7 mouse cellular contexts compared by ENCODE assay signal in the genomic region with DNA sequence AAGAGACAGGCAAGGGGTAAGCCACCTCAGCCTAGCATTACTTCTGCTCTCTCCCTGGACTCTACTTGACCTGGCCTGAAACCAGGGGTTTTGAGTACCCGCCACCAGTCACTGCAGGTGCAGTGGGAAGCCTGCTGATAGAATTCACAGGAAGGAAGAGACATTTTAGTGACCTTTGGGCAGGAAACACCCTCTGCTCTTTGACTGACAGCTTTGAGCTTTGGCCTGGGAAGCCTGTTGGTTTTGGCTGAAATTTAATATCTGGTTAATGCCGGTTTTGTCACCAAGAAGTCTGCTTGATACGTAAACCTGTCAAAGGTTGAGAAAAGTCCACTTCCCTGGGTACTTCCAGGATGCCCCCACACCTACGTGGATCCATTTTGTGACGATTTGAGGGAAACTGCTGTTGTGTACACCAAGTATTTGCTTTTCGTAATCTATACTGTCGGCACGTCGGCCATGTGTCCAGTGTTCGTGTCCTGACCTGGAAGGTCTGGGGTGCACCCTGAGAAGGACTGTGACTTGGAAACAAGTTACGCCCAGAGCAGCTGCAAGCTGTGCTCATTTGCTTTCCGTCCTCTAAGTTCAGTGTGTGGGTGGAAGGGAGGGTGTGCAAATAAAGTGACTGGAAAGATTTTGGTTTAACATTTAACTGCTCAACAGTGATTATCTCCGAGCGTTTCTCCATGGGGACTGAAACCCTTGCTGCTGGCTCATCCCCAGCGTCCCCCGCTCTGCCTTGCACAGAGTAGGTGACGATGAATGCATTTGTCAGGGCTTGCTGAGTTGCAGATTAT.
DNase-seq lines count a peak whose midpoint lies in the region; ATAC-seq and TF ChIP-seq lines count a peak whose summit lies in the region.

No protein-coding gene starts in this region.

- ATAC-seq in heart, embryonic 14.5 days (ENCODE audit: insufficient number of reproducible peaks, insufficient read depth, low FRiP score, low read depth): peak; percentile 64
- no peak for ATAC-seq in monocyte, adult 5-6 weeks (replicated peaks; ENCODE audit: insufficient number of reproducible peaks, low FRiP score, low TSS enrichment, poor library complexity, severe bottlenecking)
- ATAC-seq in megakaryocyte progenitor cell, adult 5-6 weeks (replicated peaks; ENCODE audit: poor library complexity): no peak
- ATAC-seq in midbrain, embryonic 13.5 days: no peak

- no peak for TF ChIP-seq POLR2A in myocyte (IDR thresholded peaks at IDR 0.05; ENCODE audit: insufficient read length, low read depth)

- H3K4me3 ChIP-seq in heart, embryonic 14.5 days (ENCODE audit: control insufficient read depth in 1 of 2, insufficient read depth in 1 of 2, low read depth in 1 of 2, low read length in 2 of 2): no peak overlapping the region
- no peak overlapping the region for H3K4me3 ChIP-seq in myocyte
- H3K4me3 ChIP-seq in midbrain, embryonic 13.5 days (replicated peaks): no peak overlapping the region

- no peaks in the 10 kb centered on the region for H3K36me3 ChIP-seq in heart, embryonic 14.5 days (ENCODE audit: control insufficient read depth, insufficient read depth, low read length)
- H3K36me3 ChIP-seq in myocyte (ENCODE audit: control insufficient read depth, insufficient read depth): no peaks in the 10 kb centered on the region
- no peaks in the 10 kb centered on the region for H3K36me3 ChIP-seq in midbrain, embryonic 13.5 days

- H3K4me2 ChIP-seq in heart, embryonic 14.5 days (ENCODE audit: low read length): no peak overlapping the region
- peak overlapping the region; percentile 77 for H3K4me2 ChIP-seq in myocyte (ENCODE audit: low read depth)
- no peak overlapping the region for H3K4me2 ChIP-seq in midbrain, embryonic 13.5 days (replicated peaks)

- H3K4me1 ChIP-seq in heart, embryonic 14.5 days (ENCODE audit: control insufficient read depth in 2 of 2, insufficient read depth in 2 of 2, low read length in 2 of 2): peaks cover 16 to 19% of the 10 kb centered on the region in 2 experiments
- peaks cover 40% of the 10 kb centered on the region for H3K4me1 ChIP-seq in midbrain, embryonic 13.5 days (replicated peaks)

- no peaks in the 10 kb centered on the region for H3K9me3 ChIP-seq in heart, embryonic 14.5 days (ENCODE audit: control insufficient read depth, low read length)
- H3K9me3 ChIP-seq in midbrain, embryonic 13.5 days: no peaks in the 10 kb centered on the region

- WGBS in heart, embryonic 14.5 days: 62% methylated on average over 17 of the region's 17 CpGs
- WGBS in midbrain, embryonic 13.5 days: 75% methylated on average over 17 of the region's 17 CpGs

- H3K79me2 ChIP-seq in myocyte (ENCODE audit: control insufficient read depth, insufficient read depth): no peaks in the 10 kb centered on the region

- no peak overlapping the region for H3ac ChIP-seq in myocyte (ENCODE audit: control insufficient read depth, insufficient read length)

- peak overlapping the region in 1 of 2 experiments; percentile 29; a peak in 2 of 4 replicates for H3K27ac ChIP-seq in heart, embryonic 14.5 days (replicated peaks in 1 of 2; ENCODE audit: control insufficient read depth in 1 of 2, insufficient read depth in 1 of 2, low read depth in 2 of 2, low read length in 2 of 2)
- no peak overlapping the region for H3K27ac ChIP-seq in midbrain, embryonic 13.5 days

- DNase-seq in frontal cortex, postnatal 10 days (ENCODE audit: low spot score in 2 of 2): peak; percentile 34 to 53
- peak; percentile 39 to 67 for DNase-seq in kidney, postnatal 25 days

- no peak overlapping the region for H3K9ac ChIP-seq in heart, embryonic 14.5 days (ENCODE audit: low read length)
- no peak overlapping the region for H3K9ac ChIP-seq in midbrain, embryonic 13.5 days (replicated peaks)

- no peaks in the 10 kb centered on the region for H3K27me3 ChIP-seq in heart, embryonic 14.5 days (ENCODE audit: control insufficient read depth, insufficient read depth, low read length)
- no peaks in the 10 kb centered on the region for H3K27me3 ChIP-seq in myocyte (ENCODE audit: control insufficient read depth, insufficient read depth, insufficient read length)
- H3K27me3 ChIP-seq in midbrain, embryonic 13.5 days: peaks cover 94% of the 10 kb centered on the region

TF ChIP-seq in myocyte, 11 proteins besides CTCF, POLR2A, EP300 and RAD21:
- TF ChIP-seq MYOD1 (IDR thresholded peaks at IDR 0.05; ENCODE audit: control insufficient read depth in 1 of 3, insufficient read length in 2 of 3, low read depth in 2 of 3) (peak in 2 of 3 experiments; percentile 81 to 91), MYOG (IDR thresholded peaks at IDR 0.05; ENCODE audit: control insufficient read depth in 1 of 3, insufficient read depth in 1 of 3, insufficient read length in 2 of 3, low read depth in 2 of 3) (peak; percentile 28 to 63 (median 35)), CEBPB (IDR thresholded peaks at IDR 0.05; ENCODE audit: insufficient read depth, poor library complexity, severe bottlenecking) (no peak)
TF ChIP-seq in myocyte: peak in this region for 2.
